Mouse (Mus musculus): ENCODE results near the gene Dera.
"Not testable (repeated sequence)": the region's sequence is repeated elsewhere in the genome, so short reads cannot be mapped to it uniquely, and the experiment has no call there.

The Dera gene

DNA sequence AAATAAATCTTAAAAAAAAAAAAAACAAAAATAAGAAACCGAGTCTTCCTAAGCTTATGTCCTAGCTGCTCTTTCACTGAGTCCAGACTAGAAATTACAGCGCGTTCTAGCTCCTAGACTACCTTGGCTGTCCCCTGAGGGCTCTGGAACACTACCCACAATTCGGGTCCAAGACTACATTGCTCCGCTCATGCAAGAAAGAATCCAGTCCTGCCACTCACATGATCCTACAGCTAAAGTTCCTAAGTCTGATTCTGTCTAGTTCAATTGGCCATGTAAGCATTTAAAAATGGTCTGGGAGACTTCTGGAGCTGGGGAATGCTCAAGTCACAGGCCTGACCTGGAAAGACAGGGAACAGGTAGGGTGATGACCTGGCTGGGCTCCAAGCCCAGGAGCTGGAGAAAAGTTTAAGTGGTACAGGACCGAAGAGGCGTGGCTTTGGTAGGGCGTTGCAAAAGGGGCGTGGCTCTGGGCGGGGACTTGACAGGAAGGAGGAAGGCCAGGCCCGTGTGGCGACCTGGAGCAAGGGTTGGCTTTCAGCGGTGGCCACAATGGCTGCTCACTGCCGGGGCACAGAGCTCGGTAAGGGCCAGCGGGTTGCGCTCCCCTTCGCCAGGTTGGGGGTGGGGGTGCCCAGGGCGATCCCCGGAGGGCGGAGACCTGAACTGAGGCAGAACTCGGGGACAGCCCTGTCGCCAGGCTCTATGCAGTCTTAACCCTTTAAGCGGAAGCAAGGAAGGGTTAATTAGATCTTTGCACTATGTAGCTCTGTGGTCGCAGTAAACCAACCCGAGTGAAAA lies at the start of gene Dera:
Gene Dera, plus strand, starts transcription at position 491 of the 801 bp plus-strand sequence.
- in situ Hi-C loops (cut with MboI; ENCODE audit: low pct_unique_long_range_greater_than_20kb in 1 of 2, low sequenced_read_pairs in 2 of 2, unreplicated experiment in 1 of 2), result no loop called here

DNA sequence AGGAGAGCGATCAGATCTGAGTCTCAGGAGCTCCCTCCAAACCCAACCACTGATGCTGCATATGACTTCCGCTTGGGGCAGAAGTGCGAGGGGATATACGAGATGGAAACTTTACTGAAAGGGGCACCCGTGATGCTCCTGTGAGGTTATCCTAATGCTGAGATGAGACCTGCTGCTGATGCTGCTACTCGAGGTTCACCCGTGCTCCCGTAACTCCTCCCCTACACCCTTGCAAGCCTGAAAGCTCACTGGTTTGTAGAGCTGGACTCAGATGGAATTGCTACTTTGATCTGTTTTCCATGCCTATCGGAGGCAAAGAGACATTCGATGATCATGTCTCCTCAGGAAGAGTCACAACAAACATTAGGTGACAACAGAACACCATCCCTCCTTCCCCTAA lies 48.1 kb upstream of the Dera start:
- in situ Hi-C loops (cut with MboI; ENCODE audit: low pct_unique_long_range_greater_than_20kb in 1 of 2, low sequenced_read_pairs in 2 of 2, unreplicated experiment in 1 of 2), result no loop called here

- in situ Hi-C loops (cut with MboI; ENCODE audit: low pct_unique_long_range_greater_than_20kb in 1 of 2, low sequenced_read_pairs in 2 of 2, unreplicated experiment in 1 of 2), result not testable (repeated sequence)
Observed at GRCm38 (mm10) chr6:137708726-137709405, 45.5 kb upstream of the Dera start.

GRCm38 (mm10) chr6:137710179-137711037 lies 43.9 kb upstream of the Dera start:
- in situ Hi-C loops (cut with MboI; ENCODE audit: low pct_unique_long_range_greater_than_20kb in 1 of 2, low sequenced_read_pairs in 2 of 2, unreplicated experiment in 1 of 2), result loop anchor here in 1 of 2 experiments (10.0 kb wide), 1 partner anchor 46 kb away; no protein-coding TSS in a partner anchor

DNA sequence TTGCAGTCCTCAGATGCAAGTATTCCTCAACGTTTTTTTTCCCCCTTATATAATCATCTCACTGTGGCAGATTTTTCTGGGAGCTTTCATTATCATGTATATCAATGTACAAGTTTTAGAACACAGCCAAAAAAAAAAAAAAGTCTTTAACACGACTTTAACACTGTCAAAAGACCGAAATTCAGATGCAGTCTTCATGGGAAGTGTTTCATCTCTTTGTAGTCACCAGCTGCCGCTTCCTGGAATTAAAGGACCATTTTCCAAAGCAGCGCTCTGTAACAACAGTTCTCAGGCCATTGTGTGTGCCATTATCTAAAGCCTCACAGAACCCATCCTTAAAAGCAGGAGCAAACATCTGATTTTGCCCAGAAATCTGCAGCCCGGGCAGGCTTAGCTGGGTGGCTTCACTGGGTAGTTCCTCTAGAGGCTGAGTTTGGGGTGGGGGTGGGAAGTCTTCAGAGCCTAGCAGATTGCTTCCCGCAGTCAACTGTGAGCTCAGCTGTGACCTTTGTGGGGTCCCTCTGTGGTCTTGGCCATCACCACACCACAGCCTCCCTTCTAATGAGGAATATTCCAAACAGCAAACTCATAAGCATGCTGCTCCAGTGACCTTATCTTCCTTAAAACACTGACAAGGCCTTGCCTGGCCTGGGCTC lies 41.6 kb upstream of the Dera start:
- in situ Hi-C loops (cut with MboI; ENCODE audit: low pct_unique_long_range_greater_than_20kb in 1 of 2, low sequenced_read_pairs in 2 of 2, unreplicated experiment in 1 of 2), result loop anchor here in 1 of 2 experiments (10.0 kb wide), 1 partner anchor 48 kb away; no protein-coding TSS in a partner anchor

DNA sequence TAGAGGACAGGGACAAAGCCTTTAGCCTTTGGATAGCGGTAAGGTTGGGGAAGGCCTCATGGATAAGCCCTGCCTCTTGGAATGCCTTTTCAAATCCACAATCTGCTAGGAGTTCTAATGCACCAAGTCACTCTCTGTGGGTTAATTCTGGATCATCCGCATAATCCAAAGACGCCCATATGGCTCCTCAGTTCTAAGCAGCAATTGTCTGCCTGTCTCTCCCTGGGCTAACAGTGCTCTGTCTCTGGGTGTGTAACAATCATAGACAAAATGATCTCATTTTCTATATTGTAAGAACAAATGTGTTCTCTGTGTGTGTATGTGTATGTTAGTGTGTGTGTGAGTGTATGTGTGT lies 41.1 kb upstream of the Dera start:
- in situ Hi-C loops (cut with MboI; ENCODE audit: low pct_unique_long_range_greater_than_20kb in 1 of 2, low sequenced_read_pairs in 2 of 2, unreplicated experiment in 1 of 2), result loop anchor here in 1 of 2 experiments (10.0 kb wide), 1 partner anchor 48 kb away; no protein-coding TSS in a partner anchor

DNA sequence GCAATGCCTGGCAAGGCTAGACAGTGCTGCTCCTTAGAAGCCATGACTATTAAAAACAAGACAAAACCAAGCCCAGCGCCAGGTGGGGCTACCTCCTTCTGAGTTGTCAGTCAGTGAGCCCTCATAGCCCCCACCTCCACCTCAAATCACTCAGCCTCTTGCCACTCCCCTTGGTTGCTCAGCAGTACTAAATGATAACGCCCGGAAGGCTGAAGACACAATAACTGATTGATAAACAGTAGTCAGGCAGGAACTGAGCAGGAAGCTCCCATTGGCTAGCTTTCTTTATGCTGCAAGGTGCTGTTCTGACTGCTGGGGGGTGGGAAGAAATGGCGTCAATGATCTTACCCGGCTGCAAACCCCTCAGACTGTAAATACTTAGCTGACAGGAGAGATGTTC lies 37.5 kb upstream of the Dera start:
- in situ Hi-C loops (cut with MboI; ENCODE audit: low pct_unique_long_range_greater_than_20kb in 1 of 2, low sequenced_read_pairs in 2 of 2, unreplicated experiment in 1 of 2), result loop anchor here in 1 of 2 experiments (10.0 kb wide), 1 partner anchor 52 kb away; no protein-coding TSS in a partner anchor

DNA sequence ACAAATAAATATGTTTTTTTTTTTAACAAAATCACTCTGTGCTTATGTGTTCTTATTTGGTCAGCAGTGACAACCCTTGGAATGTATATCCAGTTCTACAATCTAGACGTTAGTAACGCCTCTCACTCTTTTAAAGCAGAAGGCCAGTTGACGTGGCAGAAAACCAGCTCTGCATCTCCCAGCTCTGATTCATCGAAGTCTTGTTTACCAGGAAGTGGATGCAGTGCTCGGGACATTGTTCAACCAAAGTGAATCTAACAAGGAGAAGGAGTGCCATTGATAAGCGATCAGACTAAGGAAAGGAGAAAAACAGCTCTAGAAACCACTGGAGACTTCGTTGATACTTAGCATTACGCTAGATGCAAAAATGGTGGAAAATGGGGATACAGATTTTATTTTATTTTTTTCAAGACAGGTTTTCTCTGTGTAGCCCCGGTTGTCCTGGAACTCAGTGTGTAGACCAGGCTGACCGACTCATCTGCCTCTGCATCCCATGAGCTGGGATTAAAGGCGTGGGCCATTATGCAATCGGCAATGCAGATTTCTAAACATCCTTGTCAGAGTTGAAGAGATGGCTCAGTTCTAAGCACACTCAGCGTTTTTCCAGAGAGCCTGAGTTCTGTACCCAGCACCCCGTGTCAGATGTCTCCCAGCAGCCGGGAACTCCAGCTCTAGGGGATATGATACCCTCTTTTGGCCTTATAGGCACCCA lies 32.0 kb upstream of the Dera start:
- in situ Hi-C loops (cut with MboI; ENCODE audit: low pct_unique_long_range_greater_than_20kb in 1 of 2, low sequenced_read_pairs in 2 of 2, unreplicated experiment in 1 of 2), result loop anchor here in 1 of 2 experiments (10.0 kb wide), 1 partner anchor 318 kb away; no protein-coding TSS in a partner anchor

- in situ Hi-C loops (cut with MboI; ENCODE audit: low pct_unique_long_range_greater_than_20kb in 1 of 2, low sequenced_read_pairs in 2 of 2, unreplicated experiment in 1 of 2), result loop anchor here in 1 of 2 experiments (10.0 kb wide), 1 partner anchor 319 kb away; no protein-coding TSS in a partner anchor
Observed at GRCm38 (mm10) chr6:137723898-137724297, 30.4 kb upstream of the Dera start.

GRCm38 (mm10) chr6:137734460-137734845 lies 19.9 kb upstream of the Dera start:
- in situ Hi-C loops (cut with MboI; ENCODE audit: low pct_unique_long_range_greater_than_20kb in 1 of 2, low sequenced_read_pairs in 2 of 2, unreplicated experiment in 1 of 2), result loop anchor here in 1 of 2 experiments (25.0 kb wide), 1 partner anchor 272 kb away; no protein-coding TSS in a partner anchor

DNA sequence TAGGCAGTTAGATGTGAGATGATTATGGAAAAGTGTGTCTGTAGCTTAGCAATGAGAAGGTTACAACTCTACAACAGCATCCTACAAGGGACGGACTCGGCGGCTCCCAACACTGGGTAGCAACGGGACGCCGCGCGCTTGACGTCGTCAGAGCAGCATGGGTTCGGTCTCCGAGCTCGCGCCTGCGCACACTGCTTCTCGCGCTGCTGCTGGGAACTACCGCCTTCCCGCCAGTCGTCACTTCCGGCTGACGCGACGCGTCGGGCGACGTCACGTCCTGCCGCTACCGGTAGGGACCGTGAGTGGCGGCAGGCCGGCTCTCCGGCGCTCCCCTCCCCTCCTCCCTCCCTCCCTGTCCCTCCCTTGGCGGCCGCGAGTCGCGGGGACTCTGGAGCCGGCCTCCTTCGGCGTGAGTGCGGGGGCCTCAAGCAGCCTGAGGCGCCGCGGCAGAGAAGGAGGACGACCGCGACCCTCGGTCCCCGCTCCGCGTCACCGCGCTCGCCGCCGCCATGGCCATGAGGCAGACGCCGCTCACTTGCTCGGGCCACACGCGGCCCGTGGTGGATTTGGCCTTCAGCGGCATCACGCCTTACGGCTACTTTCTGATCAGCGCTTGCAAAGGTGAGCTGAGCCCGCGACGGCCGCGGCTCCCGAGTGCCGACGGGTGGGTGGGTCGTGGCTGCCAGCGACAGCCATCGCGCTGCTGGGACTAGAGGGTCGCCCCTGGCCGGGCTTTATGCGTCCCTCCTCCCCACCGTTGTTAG lies 19.3 kb upstream of the Dera start, which contains the start of gene Strap:
Gene Strap, plus strand, starts transcription at position 233 of the 764 bp plus-strand sequence.
- in situ Hi-C loops (cut with MboI; ENCODE audit: low pct_unique_long_range_greater_than_20kb in 1 of 2, low sequenced_read_pairs in 2 of 2, unreplicated experiment in 1 of 2), result loop anchor here in 1 of 2 experiments (25.0 kb wide), 1 partner anchor 273 kb away; no protein-coding TSS in a partner anchor

DNA sequence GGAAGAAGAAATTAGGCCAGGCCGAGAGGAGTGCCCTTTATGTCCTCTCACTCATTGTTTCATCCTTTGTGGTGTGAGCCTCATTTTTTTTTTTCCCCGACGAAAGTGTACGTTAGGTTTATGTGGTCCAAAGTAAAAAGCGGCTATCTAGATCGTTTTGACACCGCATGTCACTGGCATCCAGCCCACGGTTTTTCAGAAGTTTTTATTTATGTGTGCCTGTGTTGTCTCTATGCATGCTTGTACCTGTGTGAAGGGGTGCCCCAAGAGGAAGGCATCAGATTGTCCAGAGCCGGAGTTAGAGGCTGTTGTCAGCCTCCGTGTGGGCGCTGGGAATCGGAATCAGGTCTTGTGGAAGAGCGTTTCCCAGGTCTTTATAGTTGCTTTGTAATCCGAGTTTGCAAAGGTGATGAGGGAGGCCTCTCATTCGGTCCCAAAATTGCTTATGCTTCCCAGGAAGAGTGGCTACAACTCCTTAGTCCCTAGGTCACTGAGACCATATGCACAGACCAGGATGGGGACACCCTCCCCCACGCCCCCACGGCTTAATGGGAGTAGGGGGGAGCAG lies 18.6 kb upstream of the Dera start:
- in situ Hi-C loops (cut with MboI; ENCODE audit: low pct_unique_long_range_greater_than_20kb in 1 of 2, low sequenced_read_pairs in 2 of 2, unreplicated experiment in 1 of 2), result loop anchor here in 1 of 2 experiments (25.0 kb wide), 1 partner anchor 273 kb away; no protein-coding TSS in a partner anchor

- in situ Hi-C loops (cut with MboI; ENCODE audit: low pct_unique_long_range_greater_than_20kb in 1 of 2, low sequenced_read_pairs in 2 of 2, unreplicated experiment in 1 of 2), result loop anchor here in 1 of 2 experiments (25.0 kb wide), 1 partner anchor 279 kb away; no protein-coding TSS in a partner anchor
Observed at GRCm38 (mm10) chr6:137740972-137741371, 13.4 kb upstream of the Dera start.

DNA sequence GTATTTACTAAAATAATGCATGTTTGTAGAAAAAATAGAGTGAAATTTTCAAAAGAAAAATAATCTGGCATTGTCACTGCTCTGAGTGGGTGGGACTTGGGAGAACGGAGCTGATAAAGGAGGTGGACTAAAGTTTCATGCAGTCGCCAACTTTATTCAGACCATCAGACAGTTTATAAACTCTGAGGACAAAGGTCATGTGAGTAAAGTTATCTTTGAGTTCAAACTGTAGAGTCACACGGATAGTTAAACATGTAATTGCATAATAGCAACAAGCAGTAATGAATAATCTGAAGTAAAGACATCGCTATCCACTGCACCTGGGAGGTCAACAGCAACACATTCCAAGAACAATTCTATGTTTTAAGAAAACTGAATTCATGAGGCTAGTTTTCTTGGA lies 9.6 kb upstream of the Dera start:
- in situ Hi-C loops (cut with MboI; ENCODE audit: low pct_unique_long_range_greater_than_20kb in 1 of 2, low sequenced_read_pairs in 2 of 2, unreplicated experiment in 1 of 2), result loop anchor here in 1 of 2 experiments (25.0 kb wide), 1 partner anchor 282 kb away; no protein-coding TSS in a partner anchor

DNA sequence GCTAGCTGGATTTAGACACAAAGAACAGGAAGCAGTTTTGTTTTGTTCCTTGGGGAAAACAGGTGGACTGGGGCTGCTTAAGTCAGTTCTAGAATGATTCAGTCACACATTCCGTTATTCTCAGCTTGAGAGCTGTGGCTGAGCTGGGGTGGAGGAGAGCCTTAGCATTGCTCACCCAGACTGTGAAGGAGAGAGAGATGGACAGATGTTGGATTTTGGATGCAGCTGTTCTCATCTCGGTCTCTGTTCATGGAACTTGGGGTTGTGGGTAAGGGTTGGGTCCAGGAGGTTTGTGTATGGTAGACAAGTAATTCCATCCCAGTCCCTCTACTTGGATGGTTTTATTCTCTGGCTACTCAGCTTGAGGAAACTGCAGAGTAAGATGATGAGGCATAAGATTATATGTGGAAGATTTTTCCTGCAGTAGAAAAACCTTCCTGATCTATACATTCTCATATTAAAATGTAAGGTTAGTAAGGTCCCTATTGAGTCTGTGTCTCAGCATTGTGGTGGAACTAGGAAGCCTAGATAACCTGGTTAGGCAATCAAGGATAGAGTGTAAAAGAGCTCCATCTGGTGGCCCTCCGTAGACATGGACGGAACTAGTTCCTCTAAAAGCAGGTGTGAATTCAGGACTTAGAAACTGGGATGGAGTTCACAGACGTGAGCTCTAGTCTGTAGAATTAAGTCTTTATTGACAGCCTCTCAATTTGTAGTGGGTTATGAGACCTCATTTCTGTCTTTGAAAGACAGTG lies 7.0 kb upstream of the Dera start:
- in situ Hi-C loops (cut with MboI; ENCODE audit: low pct_unique_long_range_greater_than_20kb in 1 of 2, low sequenced_read_pairs in 2 of 2, unreplicated experiment in 1 of 2), result loop anchor here in 1 of 2 experiments (25.0 kb wide), 1 partner anchor 285 kb away; no protein-coding TSS in a partner anchor

Measured in mouse embryonic stem cell (cell line).